Mouse (Mus musculus) cortical plate, adult 2 months (tissue): ENCODE data around the gene Itgae.

ENCODE experiments used
- CTCF ChIP-seq: fragments of 200-500 bp; IDR thresholded peaks from 2 replicates; pipeline ENCODE4 v1.5.1; 2011; ENCODE audit warnings: mild to moderate bottlenecking, control low read depth, low read length; ENCODE audit not compliant: insufficient read depth; ENCODE audit errors: extremely low read depth
- POLR2A ChIP-seq: fragments of 200-500 bp; IDR thresholded peaks from 2 replicates; pipeline ENCODE4 v1.6.1; 2011; ENCODE audit warnings: mild to moderate bottlenecking, low read length, control low read depth; ENCODE audit not compliant: insufficient read depth; ENCODE audit errors: extremely low read depth

DNA sequence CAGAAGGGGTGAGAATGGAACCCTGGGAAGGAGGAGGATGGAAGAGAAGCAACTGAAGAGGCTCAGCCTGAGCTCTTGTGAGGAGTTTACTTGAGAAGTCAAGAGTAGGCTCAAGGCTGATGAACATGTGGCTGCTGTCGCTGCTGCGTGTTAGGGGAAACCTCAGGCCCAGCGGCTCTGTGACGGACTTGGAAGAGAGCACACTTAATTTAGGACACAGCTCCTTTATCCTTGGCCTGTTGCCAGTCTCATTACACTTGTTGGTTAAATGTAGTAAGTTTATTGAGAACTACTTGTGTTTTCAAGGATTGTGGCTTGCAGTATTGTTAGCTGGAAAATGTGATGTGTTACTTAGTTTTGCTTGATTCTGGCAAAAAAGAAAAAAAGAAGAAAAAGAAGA is 13.7 kb upstream of the Itgae start:
- no peak for TF ChIP-seq CTCF
- no peak for TF ChIP-seq POLR2A
